Mouse (Mus musculus) urinary bladder, postnatal 14 days (tissue): ENCODE measurements around the gene Meis1.

ENCODE experiments used
- DNase-seq: peaks from one replicate; pipeline ENCODE4 v3.0.0; 2021; ENCODE audit warnings: low spot score

Gene Meis1

DNA sequence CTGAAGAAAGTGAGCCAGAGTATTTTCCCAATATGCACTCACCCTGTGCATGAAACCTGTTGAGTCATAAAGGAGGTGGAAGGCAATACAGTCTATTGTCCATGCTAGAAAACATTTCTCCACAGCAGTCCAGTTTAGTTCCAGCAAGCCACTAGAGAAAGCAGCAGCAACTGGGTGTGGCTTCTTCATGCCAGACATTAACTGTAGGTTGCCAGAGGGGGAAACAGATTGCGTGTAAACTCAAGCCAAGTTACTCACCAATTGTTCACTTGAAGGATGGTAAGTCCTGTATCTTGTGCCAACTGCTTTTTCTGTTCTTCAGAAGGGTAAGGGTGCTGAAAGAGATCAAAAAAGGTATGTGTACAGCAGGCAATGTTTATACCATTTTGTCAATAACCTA is 113.4 kb downstream of the Meis1 start:
- no peak for DNase-seq

DNA sequence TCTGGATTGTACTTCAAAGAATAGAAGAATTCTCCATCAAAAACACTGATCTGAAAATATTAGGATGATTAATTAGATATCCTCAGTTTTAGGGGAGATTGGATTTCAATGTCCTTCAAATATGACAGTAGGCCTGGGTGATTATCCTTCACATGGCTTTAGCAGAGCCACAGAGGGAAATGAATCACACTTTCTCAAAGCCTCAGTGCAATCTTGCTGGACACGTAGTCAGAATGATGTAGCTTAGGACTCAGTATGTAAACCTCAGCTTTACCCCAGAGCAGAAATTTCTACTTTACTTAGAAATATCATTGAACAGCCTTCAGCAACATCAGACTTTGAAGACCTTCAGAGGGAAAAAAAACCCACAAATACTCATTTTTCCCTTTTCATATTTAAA is 113.9 kb downstream of the Meis1 start:
- DNase-seq, result no peak

GRCm38 (mm10) chr11:18904285-18904684 is 114.5 kb downstream of the Meis1 start:
- DNase-seq, result no peak

- DNase-seq, result no peak
Observed at GRCm38 (mm10) chr11:18900489-18900888, 118.3 kb downstream of the Meis1 start.

GRCm38 (mm10) chr11:18898862-18899261 is 119.9 kb downstream of the Meis1 start:
- DNase-seq, result peak; percentile 42

DNA sequence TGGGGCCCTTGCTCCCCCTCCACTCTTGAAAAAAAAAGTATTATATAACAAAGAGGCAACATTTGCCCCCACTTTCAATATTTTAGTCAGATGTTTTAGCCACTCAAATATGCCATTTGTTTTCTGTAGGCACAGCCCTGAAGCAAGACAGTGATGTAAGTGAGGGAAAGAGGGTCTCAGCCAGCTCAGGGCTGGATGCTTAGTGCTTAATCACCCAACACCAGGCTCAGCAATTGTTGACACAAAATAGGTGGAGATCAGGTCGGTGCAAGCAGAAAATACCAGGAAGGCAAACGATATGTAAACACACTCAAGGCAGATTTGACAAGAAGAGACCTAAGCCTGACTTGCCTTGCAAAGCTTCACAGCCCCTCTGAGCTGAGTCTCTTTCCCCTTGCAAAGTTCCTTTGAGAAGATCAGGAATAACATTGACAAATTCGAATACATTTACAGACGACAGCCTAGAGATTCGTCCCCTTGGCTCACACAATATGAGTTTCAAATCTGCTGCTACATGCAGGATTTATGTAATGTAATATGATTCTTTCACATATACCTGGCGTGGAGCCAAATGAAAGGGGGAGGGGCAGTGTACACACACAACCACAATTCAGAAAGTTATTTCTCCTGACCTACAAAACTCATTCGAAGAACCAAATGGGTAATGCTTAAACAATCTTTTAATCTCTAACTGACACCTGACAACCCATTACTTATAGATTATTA is 120.7 kb downstream of the Meis1 start:
- DNase-seq, result peak; percentile 77

DNA sequence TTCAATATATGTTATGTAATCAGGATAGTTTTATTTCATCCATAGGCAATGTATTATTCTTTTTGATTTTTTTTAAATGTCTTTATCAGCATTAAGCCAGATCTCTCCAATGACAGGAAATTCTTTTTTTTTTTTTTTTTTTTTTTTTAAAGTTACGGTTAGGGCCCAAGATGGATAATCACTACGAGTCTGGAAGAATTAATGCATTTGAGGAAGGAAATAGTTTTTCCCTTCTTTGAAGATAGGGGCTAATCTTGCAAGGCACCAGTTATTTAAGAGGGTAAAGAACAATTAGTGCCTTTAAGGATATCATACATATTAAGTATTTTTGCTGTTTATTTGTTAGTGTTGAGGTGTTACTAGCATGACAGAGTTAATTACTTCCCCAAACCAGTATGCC is 121.5 kb downstream of the Meis1 start:
- DNase-seq, result no peak

GRCm38 (mm10) chr11:18892470-18892869 is 126.3 kb downstream of the Meis1 start:
- no peak for DNase-seq

DNA sequence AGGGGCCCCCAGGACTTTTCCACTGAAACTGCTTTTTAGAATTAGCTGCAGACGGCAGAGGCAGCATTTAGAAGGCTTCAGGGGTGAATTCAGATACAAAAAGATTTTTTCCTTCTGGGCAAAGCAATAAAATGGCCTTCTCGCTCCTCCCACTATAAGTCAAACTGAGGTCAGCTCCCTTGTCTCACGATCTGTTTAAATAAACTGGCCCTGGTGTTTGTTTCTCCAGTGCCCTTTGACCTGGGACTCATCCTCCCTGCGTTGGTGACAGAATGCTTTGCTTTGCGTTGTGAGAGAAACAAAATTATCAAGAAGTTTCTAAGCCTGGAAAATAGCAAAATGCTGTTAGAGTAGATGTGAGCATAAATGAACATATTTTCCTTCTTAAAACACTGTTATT is 129.6 kb downstream of the Meis1 start:
- DNase-seq, result no peak

DNA sequence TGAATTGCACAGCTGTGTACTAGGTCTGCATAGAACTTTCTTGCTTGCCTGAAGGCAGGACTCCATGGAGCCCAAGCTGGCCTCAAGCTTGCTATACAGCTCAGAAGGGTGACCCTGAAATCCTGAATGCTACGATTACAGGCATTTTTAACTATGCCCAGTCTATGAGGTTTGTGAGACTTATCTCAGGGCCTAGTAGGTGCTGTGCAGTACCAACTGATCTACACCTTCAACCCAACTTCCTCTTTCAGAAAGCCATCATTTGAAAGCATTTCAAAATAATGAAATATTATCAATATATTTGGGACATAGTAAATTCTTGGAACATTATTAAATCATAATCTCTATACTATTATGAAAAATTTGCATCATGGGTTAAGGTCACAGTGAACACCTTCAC is 130.1 kb downstream of the Meis1 start:
- DNase-seq, result no peak

DNA sequence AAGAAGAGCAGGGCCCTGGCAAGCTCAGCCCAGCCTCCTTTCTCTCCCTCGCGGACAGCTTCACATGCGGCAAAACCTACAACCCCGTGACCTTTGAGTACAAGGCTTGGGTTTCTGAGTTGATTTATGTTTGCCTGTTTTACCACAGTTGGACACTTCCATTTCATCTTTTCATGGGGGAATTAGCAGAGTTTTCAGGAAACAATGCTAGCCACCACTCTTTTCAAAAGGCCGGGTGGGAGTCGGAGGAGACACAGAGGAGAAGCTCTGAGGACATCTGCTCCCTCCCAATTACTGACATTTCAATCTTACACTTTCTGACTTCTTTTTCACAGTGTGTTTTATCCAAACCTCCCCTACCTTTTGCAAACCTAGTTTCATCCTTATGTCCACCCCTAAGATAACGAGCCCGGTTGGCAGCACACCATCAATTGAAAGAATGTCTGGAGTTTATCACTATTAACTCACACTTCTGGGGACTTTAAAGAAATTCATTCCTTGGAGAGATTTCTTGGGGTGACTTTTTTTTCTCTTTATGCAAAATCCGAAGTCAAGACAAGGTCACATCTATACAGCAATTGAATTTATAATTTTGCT is 133.0 kb downstream of the Meis1 start:
- peak; percentile 29 for DNase-seq

DNA sequence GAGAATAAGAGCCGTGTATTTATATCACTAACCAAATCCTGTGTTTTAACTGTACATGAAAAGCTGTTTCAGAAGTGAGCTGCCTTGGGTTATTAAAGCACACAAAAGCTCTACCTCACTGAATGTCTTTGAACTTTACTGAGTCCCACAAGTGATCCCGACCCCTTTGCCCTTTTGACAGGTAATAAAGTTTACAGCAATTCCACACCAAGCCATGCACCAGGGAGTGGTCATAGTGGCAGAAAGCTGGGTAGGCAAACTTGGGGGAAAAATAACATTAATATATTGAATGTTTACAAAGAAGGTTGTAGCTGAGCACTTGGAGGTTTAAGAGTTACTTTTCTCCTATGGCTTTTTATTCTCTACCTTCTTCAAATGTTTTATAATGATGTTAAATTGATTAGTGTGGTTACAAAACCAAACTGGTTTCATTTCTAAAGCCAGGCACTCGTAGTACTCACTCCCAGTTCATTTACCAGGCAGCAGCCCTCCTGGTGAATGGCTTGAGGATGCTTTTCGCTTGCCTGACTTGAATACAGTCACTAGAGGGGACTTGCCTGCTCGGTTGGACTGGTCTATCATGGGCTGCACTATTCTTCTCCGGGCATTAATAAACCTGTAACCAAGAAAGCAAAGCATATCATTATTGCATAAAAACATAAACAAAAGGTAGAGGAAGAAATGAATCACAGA is 133.6 kb downstream of the Meis1 start:
- DNase-seq, result no peak

DNA sequence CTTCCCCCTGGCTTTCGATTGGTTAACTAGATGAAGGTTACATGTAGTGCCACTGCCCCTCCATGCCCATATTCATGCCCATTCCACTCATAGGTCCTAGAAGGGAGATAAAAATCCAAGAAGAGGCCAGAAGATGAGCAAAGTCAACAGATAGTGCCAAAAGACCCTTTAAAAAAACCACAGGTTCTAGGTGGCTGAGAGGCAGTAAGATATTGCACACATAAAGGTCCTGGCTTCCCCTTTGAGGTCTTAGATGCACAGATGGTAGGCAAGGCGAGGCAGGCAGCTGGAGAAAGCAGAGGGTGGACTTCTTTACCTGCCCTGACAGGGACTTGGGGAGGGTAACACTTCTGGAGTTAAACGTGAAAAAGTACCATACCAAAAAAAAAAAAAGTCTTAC is 134.8 kb downstream of the Meis1 start:
- DNase-seq, result no peak

GRCm38 (mm10) chr11:18883507-18883881 is 135.3 kb downstream of the Meis1 start:
- peak; percentile 16 for DNase-seq

GRCm38 (mm10) chr11:18882747-18883506 is 135.9 kb downstream of the Meis1 start:
- no peak for DNase-seq

DNA sequence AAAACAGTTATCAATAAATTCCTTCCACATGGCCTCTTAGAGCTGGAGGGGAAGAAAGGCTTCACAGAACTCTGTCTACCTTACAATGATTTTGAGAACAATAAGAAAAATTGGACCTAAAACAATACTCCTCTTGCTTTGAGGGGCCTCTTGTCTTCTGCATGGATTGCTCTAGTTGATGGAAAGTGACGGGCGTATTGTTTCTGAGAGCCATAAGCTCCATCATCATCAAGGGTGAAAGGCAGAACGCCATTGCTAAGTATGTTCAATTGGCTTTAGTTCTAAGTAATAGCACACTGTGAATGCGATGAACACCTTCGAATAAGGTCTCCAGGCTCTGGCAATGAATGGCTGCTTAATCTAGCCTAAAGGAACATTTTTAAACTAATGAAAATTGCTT is 136.5 kb downstream of the Meis1 start:
- DNase-seq, result no peak

DNA sequence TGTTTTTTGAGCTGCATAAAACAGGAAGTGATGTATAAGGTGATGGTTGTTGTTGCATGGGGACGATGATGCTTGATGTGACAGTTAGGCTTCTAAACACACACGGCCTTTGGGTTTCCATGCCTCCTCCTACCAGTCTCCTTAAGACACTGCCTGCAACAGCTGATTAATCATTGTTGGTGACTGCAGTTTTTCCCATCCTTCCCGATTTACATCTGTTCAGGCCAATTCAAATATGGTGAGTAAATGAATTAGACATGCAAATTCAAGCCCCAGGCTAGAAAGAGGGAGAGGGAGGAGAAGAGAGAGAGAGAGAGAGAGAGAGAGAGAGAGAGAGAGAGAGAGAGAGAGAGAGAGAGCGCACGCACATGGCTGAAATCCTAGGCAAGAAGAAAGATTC is 138.0 kb downstream of the Meis1 start:
- no peak for DNase-seq

DNA sequence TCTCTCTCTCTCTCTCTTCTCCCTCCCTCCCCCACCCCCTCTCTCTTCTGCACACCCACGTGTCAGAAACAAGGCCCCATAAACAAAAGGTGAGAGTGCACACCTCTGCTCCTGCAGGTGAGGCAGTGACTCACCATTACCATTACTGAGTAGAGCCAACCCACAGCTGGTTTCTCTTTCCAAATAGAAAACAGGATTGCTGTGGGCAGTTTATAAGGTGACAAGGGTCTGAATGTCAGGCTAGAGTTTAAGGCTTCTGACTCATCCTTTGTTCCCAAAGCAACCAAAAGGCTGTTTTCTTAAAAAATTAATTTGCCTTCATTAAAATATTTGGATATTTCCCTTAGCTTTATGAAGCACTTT is 139.3 kb downstream of the Meis1 start:
- DNase-seq, result no peak

GRCm38 (mm10) chr11:18878748-18879455 is 139.9 kb downstream of the Meis1 start:
- DNase-seq, result no peak

GRCm38 (mm10) chr11:18878016-18878415 is 140.8 kb downstream of the Meis1 start:
- DNase-seq, result peak; percentile 26

- peak; percentile 71 for DNase-seq
Observed at GRCm38 (mm10) chr11:18877626-18878011, 141.2 kb downstream of the Meis1 start.
